Mouse (Mus musculus) CH12.LX (cell line): ENCODE measurements around the gene Il31ra.

Experiments
- CTCF ChIP-seq, 2 experiments: IDR thresholded peaks in 1 of 2; conservative IDR thresholded peaks in 1 of 2; 2 replicates each; pipeline ENCODE4 v1.5.1; 2011 to 2012; ENCODE audit warnings: low read depth in 2 of 2, low read length in 2 of 2, improper control_type of control experiment in 1 of 2, inconsistent platforms in 1 of 2, mild to moderate bottlenecking in 1 of 2, moderate library complexity in 1 of 2
- ETS1 ChIP-seq: conservative IDR thresholded peaks from 2 replicates; pipeline ENCODE4 v1.6.1; 2012; ENCODE audit warnings: low read depth, mild to moderate bottlenecking, inconsistent platforms, low read length, improper control_type of control experiment, moderate library complexity
- JUN ChIP-seq: IDR thresholded peaks from 2 replicates; pipeline ENCODE4 v1.6.1; 2011; ENCODE audit warnings: low read depth, mild to moderate bottlenecking, low read length, improper control_type of control experiment, moderate library complexity; ENCODE audit not compliant: insufficient read depth
- MAFK ChIP-seq: IDR thresholded peaks from 2 replicates; pipeline ENCODE4 v1.6.1; 2011; ENCODE audit warnings: low read length, improper control_type of control experiment; ENCODE audit not compliant: insufficient replicate concordance
- NELFE ChIP-seq: IDR thresholded peaks from 2 replicates; pipeline ENCODE4 v1.6.1; 2011; ENCODE audit warnings: low read depth, low read length, improper control_type of control experiment
- PAX5 ChIP-seq: IDR thresholded peaks from 2 replicates; pipeline ENCODE4 v1.6.1; 2012; ENCODE audit warnings: low read length, inconsistent platforms, mixed read lengths
- POLR2A ChIP-seq: IDR thresholded peaks from 2 replicates; pipeline ENCODE4 v1.6.1; 2011; ENCODE audit warnings: low read depth, mild to moderate bottlenecking, improper control_type of control experiment, low read length
- POLR2AphosphoS2 ChIP-seq: IDR thresholded peaks from 2 replicates; pipeline ENCODE4 v1.6.1; 2011; ENCODE audit warnings: low read depth, low read length, improper control_type of control experiment
- SMC3 ChIP-seq: IDR thresholded peaks from 2 replicates; pipeline ENCODE4 v1.6.1; 2011; ENCODE audit warnings: low read depth, low read length, improper control_type of control experiment
- ZNF384 ChIP-seq: IDR thresholded peaks from 2 replicates; pipeline ENCODE4 v1.6.1; 2012; ENCODE audit warnings: low read depth, low read length, improper control_type of control experiment, inconsistent platforms

- no peak for TF ChIP-seq JUN
- no peak for TF ChIP-seq ZNF384
- no peak for TF ChIP-seq POLR2A
- no peak for TF ChIP-seq CTCF (conservative IDR thresholded peaks at IDR 0.05 in 1 of 2, IDR thresholded peaks at IDR 0.05 in 1 of 2; ENCODE audit: low read depth in 2 of 2, low read length in 2 of 2)
- TF ChIP-seq ETS1: no peak
- TF ChIP-seq SMC3: no peak
- TF ChIP-seq NELFE: no peak
- no peak for TF ChIP-seq PAX5
- TF ChIP-seq POLR2AphosphoS2: no peak
- no peak for TF ChIP-seq MAFK
Measured at GRCm38 (mm10) chr13:112500466-112500865, 93.7 kb downstream of the Il31ra start.
